Mouse (Mus musculus): ENCODE results near the gene Macc1.

The Macc1 gene

DNA sequence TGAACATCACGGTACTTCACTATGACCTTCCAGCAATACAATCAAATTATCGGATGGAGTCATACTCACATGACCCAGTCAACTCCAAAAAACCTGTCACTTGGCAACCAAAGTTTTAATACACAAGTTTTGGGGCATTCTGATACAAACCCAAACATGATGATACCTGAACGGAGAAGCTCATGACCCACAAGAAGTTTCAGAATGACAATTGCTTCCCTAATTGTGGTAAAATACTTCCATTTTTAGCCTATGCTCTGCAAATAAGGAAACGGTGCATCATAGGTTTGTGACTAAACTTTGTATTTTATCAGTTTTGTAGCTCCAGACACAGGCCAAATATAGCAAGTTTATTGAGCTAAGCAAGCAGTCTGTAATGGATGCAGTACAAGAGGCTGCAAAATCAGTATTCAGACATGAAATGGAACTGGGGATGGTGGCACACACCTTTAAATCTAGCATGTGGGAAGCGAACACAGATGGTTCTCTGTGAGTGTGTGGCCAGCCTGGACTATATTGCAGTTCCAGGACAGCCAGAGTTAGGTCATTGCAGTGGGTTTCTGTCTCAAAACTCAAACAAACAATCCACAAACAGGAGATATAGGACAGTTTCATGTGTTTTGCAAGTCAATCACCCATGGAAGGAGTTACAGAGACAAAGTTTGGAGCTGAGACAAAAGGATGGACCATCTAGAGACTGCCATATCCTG, 170.0 kb downstream of the Macc1 start:
- no peak for ATAC-seq (ENCODE audit: low TSS enrichment)

DNA sequence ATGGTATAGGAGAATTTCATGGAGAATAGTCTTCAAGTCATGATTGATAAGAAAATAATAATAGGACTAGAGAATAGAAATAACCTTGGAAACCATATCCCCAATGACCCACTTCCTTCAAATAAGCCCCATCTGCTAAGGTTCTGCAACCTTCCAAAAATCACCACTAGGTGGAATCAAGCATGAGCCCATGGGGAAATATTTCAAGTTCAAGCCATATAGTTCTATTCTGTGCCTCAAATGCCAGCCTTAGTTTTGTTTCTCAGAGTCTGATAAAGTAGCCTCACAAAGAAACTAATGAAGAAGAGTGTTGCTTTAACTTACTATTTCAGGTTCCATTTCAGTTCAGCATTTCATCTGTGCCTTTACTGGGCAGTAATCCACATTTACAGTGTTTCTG, 197.1 kb downstream of the Macc1 start:
- ATAC-seq (ENCODE audit: low TSS enrichment), result no peak
